Mouse (Mus musculus): ENCODE measurements around the gene Tssk3. TPM values are rescaled to one million over a fixed set of nuclear protein-coding genes. Genes with fewer than 3 reads are reported as not detected.
"Not testable (repeated sequence)": the region's sequence is repeated elsewhere in the genome, so short reads cannot be mapped to it uniquely, and the experiment has no call there.

Tssk3 gene
- polyA plus RNA-seq (2014; fragmentation: Nextera tagmentation; extraction: Ambion mirVana), result not detected in 2 replicates

DNA sequence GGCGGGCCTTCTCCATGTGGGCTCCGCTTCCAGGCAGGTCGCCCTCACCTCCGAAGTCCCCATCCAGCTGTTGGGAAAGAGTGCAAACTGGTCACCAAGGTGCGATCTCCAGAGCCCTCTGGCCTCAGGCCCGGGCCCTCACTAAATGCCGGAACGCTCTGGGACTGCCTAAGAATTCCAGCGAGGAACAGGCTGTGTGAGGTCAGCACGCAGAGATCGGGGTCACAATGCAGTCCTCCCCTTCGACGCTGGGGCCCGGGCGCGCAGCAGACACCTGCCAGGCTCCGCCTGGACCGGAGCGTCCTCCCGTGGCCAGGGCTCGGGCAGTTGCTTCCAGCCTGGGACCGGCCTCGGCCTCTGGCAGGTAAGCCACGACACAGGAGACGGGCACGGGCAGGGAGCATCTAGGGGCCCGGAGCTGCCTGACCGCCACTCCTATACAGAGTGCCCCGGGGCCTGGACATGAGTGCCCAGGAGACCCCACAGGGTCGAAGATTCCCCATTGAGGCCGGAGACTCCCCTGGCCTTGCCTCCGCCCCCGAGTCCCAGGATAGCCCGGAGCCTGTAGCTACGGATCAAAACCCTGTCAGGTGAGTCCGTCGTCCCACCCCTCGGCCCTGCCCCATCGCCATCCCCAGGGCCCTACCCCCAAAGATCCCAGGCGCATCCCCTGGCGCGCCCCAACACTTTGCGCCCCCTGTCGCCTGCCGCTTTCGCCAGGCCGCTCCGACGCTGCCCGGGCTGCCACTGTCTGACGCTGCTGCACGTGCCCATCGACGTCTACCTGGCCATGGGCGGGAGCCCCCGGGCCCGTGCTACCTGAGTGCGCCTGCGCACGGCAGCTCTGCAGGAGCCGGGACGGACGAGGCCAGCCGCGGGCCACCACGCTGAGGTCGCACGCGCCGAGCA lies at the start of gene Tssk3, which contains the start of gene Fam229a:
TSS of gene Tssk3 (minus strand) at position 51 of the 909 bp plus-strand sequence.
TSS of gene Fam229a (plus strand) at position 219 of the 909 bp plus-strand sequence.
- WGBS, result 3% methylated on average over 70 of the region's 70 CpGs
- peak; percentile 90 for DNase-seq (ENCODE audit: low spot score, missing footprints)
- Histone ChIP-seq H3K4me3 (ENCODE audit: low read depth, low read length) (peak within 1 kb of the TSS; percentile 25), H3K36me3 (ENCODE audit: control insufficient read depth, insufficient read depth, low read length) (peaks cover 6% of the 10 kb centered on the region; the same call in 1 of the 2 replicates), H3K9me3 (ENCODE audit: control insufficient read depth, low read length) (no peaks in the 10 kb centered on the region), H3K27me3 (ENCODE audit: control insufficient read depth, insufficient read depth, low read length) (peaks cover 15% of the 10 kb centered on the region), H3K4me1 (ENCODE audit: control insufficient read depth, insufficient read depth, low read length) (peaks cover 17% of the 10 kb centered on the region), H3K4me2 (peak within 1 kb of the TSS; percentile 48), H3K27ac (ENCODE audit: low read depth, low read length) (no peak within 1 kb of the TSS; the same call in 1 of the 2 replicates), H3K9ac (ENCODE audit: low read length) (peak within 1 kb of the TSS; percentile 33)
- ATAC-seq (ENCODE audit: low FRiP score), result 0 out of 2 replicates have a peak, but pooled peaks have one; percentile 22

DNA sequence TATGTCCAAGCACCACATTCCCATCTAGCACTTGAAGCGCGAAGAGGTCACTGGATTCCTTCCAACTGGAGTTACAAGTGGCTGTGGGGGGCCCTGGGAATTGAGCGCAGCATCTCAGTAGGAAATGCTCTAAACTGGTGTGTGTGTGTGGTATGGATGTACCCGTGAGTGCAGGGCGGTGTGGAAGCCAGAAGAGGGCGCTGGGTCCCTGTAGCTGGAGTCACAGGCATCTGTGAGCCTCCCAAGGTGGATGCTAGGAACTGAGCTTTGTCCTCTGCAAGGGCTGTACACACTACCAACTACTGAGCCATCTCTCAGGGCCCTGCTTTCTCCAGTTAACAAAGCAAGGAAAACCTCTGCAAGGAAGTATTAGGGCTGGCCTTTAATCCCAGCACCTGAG lies 49.2 kb upstream of the Tssk3 start:
- H3K4me3 ChIP-seq (ENCODE audit: low read depth, low read length), result no peak overlapping the region
- WGBS, result 95% methylated on average over 6 of the region's 6 CpGs
- ATAC-seq (ENCODE audit: low FRiP score) (no peak), DNase-seq (ENCODE audit: low spot score, missing footprints) (no peak)
- H3K4me2 ChIP-seq, result no peak overlapping the region
- H3K27me3 ChIP-seq (ENCODE audit: control insufficient read depth, insufficient read depth, low read length), result no peaks in the 10 kb centered on the region
- no peaks in the 10 kb centered on the region for H3K9me3 ChIP-seq (ENCODE audit: control insufficient read depth, low read length)
- H3K36me3 ChIP-seq (ENCODE audit: control insufficient read depth, insufficient read depth, low read length), result 0 out of 2 replicates have a peak, but pooled peaks cover 3% of the 10 kb centered on the region
- H3K4me1 ChIP-seq (ENCODE audit: control insufficient read depth, insufficient read depth, low read length), result peaks cover 8% of the 10 kb centered on the region
- H3K27ac ChIP-seq (ENCODE audit: low read depth, low read length), result no peak overlapping the region
- H3K9ac ChIP-seq (ENCODE audit: low read length), result no peak overlapping the region

DNA sequence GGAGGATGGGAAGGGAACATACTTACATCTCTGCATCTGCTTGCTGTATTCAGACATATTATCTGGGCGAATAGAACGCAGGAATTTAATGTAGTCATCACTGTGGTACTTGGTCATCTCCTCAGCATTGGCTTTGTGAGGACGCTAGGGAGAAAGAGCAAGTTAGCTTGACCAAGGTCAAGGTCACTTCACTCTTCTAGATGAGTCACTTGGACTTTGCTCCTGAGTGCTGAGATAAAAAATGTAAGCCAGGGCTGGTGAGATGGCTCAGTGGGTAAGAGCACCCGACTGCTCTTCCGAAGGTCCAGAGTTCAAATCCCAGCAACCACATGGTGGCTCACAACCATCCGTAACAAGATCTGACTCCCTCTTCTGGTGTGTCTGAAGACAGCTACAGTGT lies 38.1 kb upstream of the Tssk3 start:
- H3K4me3 ChIP-seq (ENCODE audit: low read depth, low read length); H3K4me2 ChIP-seq; H3K4me1 ChIP-seq (ENCODE audit: control insufficient read depth, insufficient read depth, low read length); H3K9ac ChIP-seq (ENCODE audit: low read length); H3K27ac ChIP-seq (ENCODE audit: low read depth, low read length); ATAC-seq (ENCODE audit: low FRiP score); H3K27me3 ChIP-seq (ENCODE audit: control insufficient read depth, insufficient read depth, low read length); H3K9me3 ChIP-seq (ENCODE audit: control insufficient read depth, low read length): not testable (repeated sequence)
- H3K36me3 ChIP-seq (ENCODE audit: control insufficient read depth, insufficient read depth, low read length), result peaks cover 36% of the 10 kb centered on the region
- 95% methylated on average over 5 of the region's 6 CpGs for WGBS
- peak; percentile 61 for DNase-seq (ENCODE audit: low spot score, missing footprints)

DNA sequence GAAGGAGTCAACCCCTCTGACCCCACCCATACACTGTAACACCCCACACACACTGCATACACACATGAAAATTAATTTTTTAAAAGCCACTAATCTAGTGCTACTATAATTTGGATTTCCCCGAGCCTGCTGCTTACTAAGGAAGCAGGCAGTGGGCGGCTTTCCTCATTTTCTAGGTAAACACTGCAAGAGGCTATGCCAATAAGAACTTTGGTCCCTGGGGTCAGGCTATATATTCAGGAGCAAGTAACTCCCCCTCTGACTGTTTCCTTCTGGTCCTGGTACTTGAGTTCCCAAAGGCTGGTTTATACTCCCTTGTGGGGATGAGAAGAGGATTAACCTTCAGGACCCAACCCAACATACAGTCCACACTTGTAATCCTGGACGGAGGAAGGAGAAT lies 35.1 kb upstream of the Tssk3 start:
- Histone ChIP-seq H3K4me2 (no peak overlapping the region), H3K9me3 (ENCODE audit: control insufficient read depth, low read length) (no peaks in the 10 kb centered on the region), H3K9ac (ENCODE audit: low read length) (no peak overlapping the region), H3K36me3 (ENCODE audit: control insufficient read depth, insufficient read depth, low read length) (peaks cover 52% of the 10 kb centered on the region), H3K4me1 (ENCODE audit: control insufficient read depth, insufficient read depth, low read length) (no peaks in the 10 kb centered on the region), H3K27ac (ENCODE audit: low read depth, low read length) (no peak overlapping the region), H3K4me3 (ENCODE audit: low read depth, low read length) (no peak overlapping the region), H3K27me3 (ENCODE audit: control insufficient read depth, insufficient read depth, low read length) (no peaks in the 10 kb centered on the region)
- DNase-seq (ENCODE audit: low spot score, missing footprints) (no peak), ATAC-seq (ENCODE audit: low FRiP score) (no peak)
- WGBS, result 85% methylated on average over 3 of the region's 3 CpGs

DNA sequence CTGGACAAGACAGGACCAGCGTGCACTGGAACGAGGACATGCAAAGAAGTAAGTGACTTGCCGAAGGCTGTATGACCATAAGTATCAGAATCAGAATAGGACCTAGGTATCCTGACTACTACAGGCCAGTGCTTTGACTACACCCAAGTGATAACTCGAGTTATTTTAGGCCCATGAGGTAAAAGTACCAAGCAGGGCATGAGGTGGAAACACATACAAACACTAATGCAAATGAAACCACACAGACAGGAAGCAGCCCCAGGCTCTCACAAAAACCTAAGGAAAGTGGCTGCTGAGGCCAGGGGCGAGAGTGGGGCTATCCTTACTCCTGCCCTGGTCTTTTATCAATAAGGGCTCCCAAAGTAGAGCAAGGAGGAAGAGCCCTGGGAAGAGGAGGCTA lies 34.5 kb upstream of the Tssk3 start:
- Histone ChIP-seq H3K4me1 (ENCODE audit: control insufficient read depth, insufficient read depth, low read length) (no peaks in the 10 kb centered on the region), H3K27ac (ENCODE audit: low read depth, low read length) (no peak overlapping the region), H3K9me3 (ENCODE audit: control insufficient read depth, low read length) (no peaks in the 10 kb centered on the region), H3K36me3 (ENCODE audit: control insufficient read depth, insufficient read depth, low read length) (peaks cover 49% of the 10 kb centered on the region), H3K27me3 (ENCODE audit: control insufficient read depth, insufficient read depth, low read length) (no peaks in the 10 kb centered on the region), H3K4me2 (no peak overlapping the region), H3K4me3 (ENCODE audit: low read depth, low read length) (no peak overlapping the region), H3K9ac (ENCODE audit: low read length) (no peak overlapping the region)
- no peak for DNase-seq (ENCODE audit: low spot score, missing footprints)
- no peak for ATAC-seq (ENCODE audit: low FRiP score)
- 91% methylated on average over 5 of the region's 5 CpGs for WGBS

DNA sequence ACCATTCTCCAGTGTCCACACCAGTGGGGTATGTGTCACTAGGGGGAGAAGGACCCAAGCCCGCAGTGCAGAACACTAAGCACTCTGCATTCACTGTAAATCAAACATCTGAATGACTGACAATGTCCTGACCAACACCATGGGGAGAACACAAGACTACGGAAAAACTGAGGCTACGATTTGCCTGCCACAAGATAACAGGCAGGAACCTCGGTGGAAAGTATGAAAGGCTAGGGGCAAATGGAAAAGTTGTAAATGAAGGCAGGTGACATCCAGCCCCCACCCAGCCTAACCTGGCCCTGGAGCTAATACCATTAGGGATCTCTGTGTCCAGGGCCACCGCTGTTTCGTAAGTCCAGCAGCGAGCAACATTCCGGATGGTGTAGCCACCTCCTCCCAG lies 27.7 kb upstream of the Tssk3 start:
- no peak overlapping the region for H3K9ac ChIP-seq (ENCODE audit: low read length)
- DNase-seq (ENCODE audit: low spot score, missing footprints), result no peak
- 88% methylated on average over 8 of the region's 8 CpGs for WGBS

DNA sequence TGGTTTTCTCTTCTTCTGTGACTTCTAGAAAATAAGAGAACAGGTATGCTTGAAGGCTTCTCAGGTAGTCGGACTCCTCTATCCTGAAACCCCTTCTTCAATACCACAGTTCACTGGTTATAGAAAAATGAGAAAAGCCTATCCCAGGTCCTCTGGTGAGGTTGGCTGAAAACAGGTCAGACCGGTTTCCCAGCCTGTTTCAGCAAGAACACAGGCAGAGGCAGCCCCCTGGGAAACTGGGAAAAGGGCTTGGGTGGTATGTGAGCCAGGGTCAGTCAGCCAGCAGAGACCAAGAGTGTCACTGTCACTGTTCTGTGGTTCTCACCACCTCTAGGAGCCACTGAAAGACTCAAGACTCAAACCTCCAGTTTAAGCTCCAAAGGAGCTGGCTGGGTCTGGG lies 26.1 kb upstream of the Tssk3 start:
- no peak for ATAC-seq (ENCODE audit: low FRiP score)
- H3K27me3 ChIP-seq (ENCODE audit: control insufficient read depth, insufficient read depth, low read length), result no peaks in the 10 kb centered on the region
- H3K4me2 ChIP-seq, result no peak overlapping the region
- peaks cover 13% of the 10 kb centered on the region for H3K36me3 ChIP-seq (ENCODE audit: control insufficient read depth, insufficient read depth, low read length)
- no peaks in the 10 kb centered on the region for H3K9me3 ChIP-seq (ENCODE audit: control insufficient read depth, low read length)
- no peak for DNase-seq (ENCODE audit: low spot score, missing footprints)
- H3K4me3 ChIP-seq (ENCODE audit: low read depth, low read length), result no peak overlapping the region
- H3K27ac ChIP-seq (ENCODE audit: low read depth, low read length), result no peak overlapping the region
- H3K9ac ChIP-seq (ENCODE audit: low read length), result no peak overlapping the region
- 63% methylated on average over 2 of the region's 2 CpGs for WGBS
- H3K4me1 ChIP-seq (ENCODE audit: control insufficient read depth, insufficient read depth, low read length), result peaks cover 15% of the 10 kb centered on the region; the same call in 1 of the 2 replicates

More for the DNA sequence above, 27.7 kb upstream of the Tssk3 start:
- Histone ChIP-seq H3K27ac (ENCODE audit: low read depth, low read length) (no peak overlapping the region), H3K36me3 (ENCODE audit: control insufficient read depth, insufficient read depth, low read length) (peaks cover 27% of the 10 kb centered on the region), H3K4me3 (ENCODE audit: low read depth, low read length) (no peak overlapping the region), H3K4me1 (ENCODE audit: control insufficient read depth, insufficient read depth, low read length) (peaks cover 7% of the 10 kb centered on the region; the same call in 1 of the 2 replicates), H3K4me2 (no peak overlapping the region), H3K27me3 (ENCODE audit: control insufficient read depth, insufficient read depth, low read length) (no peaks in the 10 kb centered on the region), H3K9me3 (ENCODE audit: control insufficient read depth, low read length) (no peaks in the 10 kb centered on the region)
- no peak for ATAC-seq (ENCODE audit: low FRiP score)

DNA sequence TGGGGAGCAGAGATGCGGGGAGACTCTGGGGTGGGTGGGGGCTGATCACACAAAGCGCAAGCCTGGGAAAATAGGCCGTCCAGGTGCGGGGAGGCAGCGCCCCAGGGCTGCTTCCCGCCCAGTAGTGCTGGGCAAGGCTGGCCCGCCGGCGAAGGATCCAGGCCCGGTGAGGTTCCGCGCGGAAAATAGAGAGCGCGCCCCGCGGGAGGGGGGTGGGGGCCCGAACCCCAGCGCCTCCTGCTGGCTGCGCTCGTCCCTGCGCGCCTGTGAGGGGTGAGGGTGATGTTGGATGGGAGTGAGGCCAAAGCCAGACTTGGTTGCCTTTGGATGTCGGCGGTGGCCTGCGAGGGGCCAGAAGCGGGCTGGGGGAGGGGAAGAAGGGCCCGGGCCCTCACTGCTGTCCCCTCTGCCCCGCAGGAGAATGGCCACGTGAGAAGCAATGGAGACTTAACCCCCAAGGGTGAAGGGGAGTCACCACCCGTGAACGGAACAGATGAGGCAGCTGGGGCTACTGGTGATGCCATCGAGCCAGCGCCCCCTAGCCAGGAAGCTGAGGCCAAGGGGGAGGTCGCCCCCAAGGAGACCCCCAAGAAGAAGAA lies 23.6 kb upstream of the Tssk3 start:
- Histone ChIP-seq H3K27me3 (ENCODE audit: control insufficient read depth, insufficient read depth, low read length) (no peaks in the 10 kb centered on the region), H3K4me1 (ENCODE audit: control insufficient read depth, insufficient read depth, low read length) (peaks cover 30% of the 10 kb centered on the region), H3K9ac (ENCODE audit: low read length) (peak overlapping the region; percentile 100), H3K36me3 (ENCODE audit: control insufficient read depth, insufficient read depth, low read length) (peaks cover 3% of the 10 kb centered on the region; the same call in 1 of the 2 replicates), H3K4me3 (ENCODE audit: low read depth, low read length) (peak overlapping the region; percentile 92), H3K9me3 (ENCODE audit: control insufficient read depth, low read length) (no peaks in the 10 kb centered on the region), H3K27ac (ENCODE audit: low read depth, low read length) (peak overlapping the region; percentile 97), H3K4me2 (peak overlapping the region; percentile 74)
- under 1% methylated on average over 33 of the region's 35 CpGs for WGBS
- ATAC-seq (ENCODE audit: low FRiP score) (peak; percentile 33), DNase-seq (ENCODE audit: low spot score, missing footprints) (peak; percentile 98)

DNA sequence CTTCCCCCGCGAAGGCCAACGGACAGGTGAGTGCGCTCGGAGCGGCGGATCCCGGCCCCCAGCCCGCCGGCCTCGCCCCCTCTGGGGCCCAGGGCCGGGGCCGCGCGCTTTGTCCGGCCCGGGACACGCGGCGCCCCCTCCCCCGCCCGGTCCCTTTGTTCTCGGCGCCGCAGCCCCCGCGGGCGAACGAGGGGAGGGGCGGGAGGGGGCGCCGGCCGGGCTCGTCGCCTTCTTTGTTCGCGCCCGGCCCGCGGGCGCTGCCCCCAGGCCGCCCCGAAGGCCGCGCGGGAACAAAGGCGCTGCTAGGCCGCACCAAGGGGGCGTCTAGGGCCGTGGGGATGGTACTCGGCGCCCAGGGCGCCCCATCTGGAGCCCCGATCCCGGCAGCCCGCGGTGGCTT lies 23.1 kb upstream of the Tssk3 start:
- no peaks in the 10 kb centered on the region for H3K27me3 ChIP-seq (ENCODE audit: control insufficient read depth, insufficient read depth, low read length)
- H3K4me3 ChIP-seq (ENCODE audit: low read depth, low read length), result peak overlapping the region; percentile 92
- no peaks in the 10 kb centered on the region for H3K9me3 ChIP-seq (ENCODE audit: control insufficient read depth, low read length)
- peaks cover 3% of the 10 kb centered on the region; the same call in 1 of the 2 replicates for H3K36me3 ChIP-seq (ENCODE audit: control insufficient read depth, insufficient read depth, low read length)
- H3K4me2 ChIP-seq, result peak overlapping the region; percentile 74
- peak overlapping the region; percentile 100 for H3K9ac ChIP-seq (ENCODE audit: low read length)
- peaks cover 30% of the 10 kb centered on the region for H3K4me1 ChIP-seq (ENCODE audit: control insufficient read depth, insufficient read depth, low read length)
- DNase-seq (ENCODE audit: low spot score, missing footprints), result no peak
- peak overlapping the region; percentile 97 for H3K27ac ChIP-seq (ENCODE audit: low read depth, low read length)
- peak; percentile 47 for ATAC-seq (ENCODE audit: low FRiP score)
- WGBS, result under 1% methylated on average over 42 of the region's 57 CpGs
